Mouse (Mus musculus) right cerebral cortex, postnatal 4 days (tissue): ENCODE data around the gene Rasgrp3.
A peak's percentile ranks its signal among the peaks of the same experiment; 100 is the strongest.
"Not testable (repeated sequence)": the region's sequence is repeated elsewhere in the genome, so short reads cannot be mapped to it uniquely, and the experiment has no call there.

ENCODE experiments used
- DNase-seq: peaks from one replicate; pipeline ENCODE4 v3.0.0-alpha.2; 2022

Rasgrp3 gene

GRCm38 (mm10) chr17:75435599-75435998 lies at the start of gene Rasgrp3:
Rasgrp3 (plus strand) TSS chr17:75435896.
- no peak for DNase-seq

- no peak for DNase-seq
Observed at GRCm38 (mm10) chr17:75388402-75388801, 47.3 kb upstream of the Rasgrp3 start.

- no peak for DNase-seq
Observed at GRCm38 (mm10) chr17:75390142-75390541, 45.6 kb upstream of the Rasgrp3 start.

- DNase-seq = no peak
Observed at GRCm38 (mm10) chr17:75391429-75392192, 44.1 kb upstream of the Rasgrp3 start.

GRCm38 (mm10) chr17:75406405-75406804 lies 29.3 kb upstream of the Rasgrp3 start:
- no peak for DNase-seq

- DNase-seq = no peak
Observed at GRCm38 (mm10) chr17:75416861-75417260, 18.8 kb upstream of the Rasgrp3 start.

- DNase-seq = no peak
Observed at GRCm38 (mm10) chr17:75434152-75434551, 1.5 kb upstream of the Rasgrp3 start.

- no peak for DNase-seq
Observed at GRCm38 (mm10) chr17:75434871-75435270, 825 bp upstream of the Rasgrp3 start.

GRCm38 (mm10) chr17:75436095-75436494 lies 399 bp downstream of the Rasgrp3 start:
- no peak for DNase-seq

- no peak for DNase-seq
Observed at GRCm38 (mm10) chr17:75436819-75437218, 1.1 kb downstream of the Rasgrp3 start.

- DNase-seq = no peak
Observed at GRCm38 (mm10) chr17:75437239-75437750, 1.6 kb downstream of the Rasgrp3 start.

GRCm38 (mm10) chr17:75438162-75438561 lies 2.5 kb downstream of the Rasgrp3 start:
- DNase-seq = no peak

- DNase-seq = no peak
Observed at GRCm38 (mm10) chr17:75439062-75439461, 3.4 kb downstream of the Rasgrp3 start.

- no peak for DNase-seq
Observed at GRCm38 (mm10) chr17:75440619-75441018, 4.9 kb downstream of the Rasgrp3 start.

- DNase-seq = no peak
Observed at GRCm38 (mm10) chr17:75441260-75441830, 5.6 kb downstream of the Rasgrp3 start.

- DNase-seq = no peak
Observed at GRCm38 (mm10) chr17:75442352-75442751, 6.7 kb downstream of the Rasgrp3 start.

- DNase-seq = peak; percentile 16
Observed at GRCm38 (mm10) chr17:75443064-75443621, 7.4 kb downstream of the Rasgrp3 start.

- no peak for DNase-seq
Observed at GRCm38 (mm10) chr17:75448257-75448656, 12.6 kb downstream of the Rasgrp3 start.

- DNase-seq = no peak
Observed at GRCm38 (mm10) chr17:75449022-75449421, 13.3 kb downstream of the Rasgrp3 start.

GRCm38 (mm10) chr17:75452313-75452712 lies 16.6 kb downstream of the Rasgrp3 start:
- no peak for DNase-seq

GRCm38 (mm10) chr17:75453639-75454038 lies 17.9 kb downstream of the Rasgrp3 start:
- no peak for DNase-seq

GRCm38 (mm10) chr17:75456096-75456495 lies 20.4 kb downstream of the Rasgrp3 start:
- DNase-seq = not testable (repeated sequence)

GRCm38 (mm10) chr17:75460621-75461020 lies 24.9 kb downstream of the Rasgrp3 start:
- no peak for DNase-seq

GRCm38 (mm10) chr17:75461771-75462170 lies 26.1 kb downstream of the Rasgrp3 start:
- DNase-seq = no peak
